Mouse (Mus musculus) liver, adult 2 months (tissue): ENCODE measurements around the gene S100a4.

Source experiments
- CTCF ChIP-seq: fragments of 200-500 bp; IDR thresholded peaks from 2 replicates; pipeline ENCODE4 v1.5.1; 2011; ENCODE audit warnings: low read depth, low read length, control low read depth
- POLR2A ChIP-seq: fragments of 200-500 bp; IDR thresholded peaks from 2 replicates; pipeline ENCODE4 v1.6.1; 2011; ENCODE audit warnings: low read length, control low read depth; ENCODE audit not compliant: insufficient read depth; ENCODE audit errors: extremely low read depth

DNA sequence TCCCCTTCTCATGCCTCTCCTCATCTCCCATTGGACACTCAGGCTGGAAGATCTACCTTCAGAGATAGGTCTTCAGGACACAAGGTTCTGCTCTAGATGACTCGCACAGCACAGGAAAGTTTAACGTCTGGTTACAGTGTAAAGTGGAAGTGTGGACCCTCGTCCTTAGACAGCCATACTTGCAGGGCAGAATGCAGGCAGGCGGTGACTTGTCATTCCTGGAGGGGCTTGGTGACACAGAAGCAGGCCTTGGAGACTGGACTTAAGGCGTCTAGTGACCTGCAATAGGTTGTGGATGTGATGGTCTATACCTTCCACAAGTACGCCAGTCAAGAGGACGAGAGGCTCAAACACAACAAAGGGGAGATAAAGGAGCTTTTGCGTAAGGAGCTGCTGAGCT, 13.6 kb upstream of the S100a4 start, which contains the start of gene S100a2:
- TF ChIP-seq CTCF: no peak
- no peak for TF ChIP-seq POLR2A
